Mouse (Mus musculus): Measurements from ENCODE around the gene Grm4.

GRCm38 (mm10) chr17:27559596-27559995, 38.4 kb upstream of the Grm4 start:
- no peak for TF ChIP-seq POLR2A (IDR thresholded peaks at IDR 0.05; ENCODE audit: borderline replicate concordance, extremely low read depth, low read depth, low read length)
- TF ChIP-seq CTCF (IDR thresholded peaks at IDR 0.05; ENCODE audit: insufficient read depth, low read length): no peak

Measured in lung, adult 2 months (tissue).